8 mouse cellular contexts compared by ENCODE assay signal in genomic region chr17:49889629-49890028, GRCm38 (mm10).
A peak's percentile ranks its signal among the peaks of the same experiment; 100 is the strongest.
DNase-seq lines count a peak whose midpoint lies in the region; ATAC-seq and TF ChIP-seq lines count a peak whose summit lies in the region.

No protein-coding gene starts in this region.

- peak; percentile 30 for TF ChIP-seq CTCF in ES-Bruce4 (IDR thresholded peaks at IDR 0.05; ENCODE audit: low read depth, low read length)
- TF ChIP-seq CTCF in forebrain, postnatal 0 days (IDR thresholded peaks at IDR 0.05; ENCODE audit: low read depth): peak; percentile 62

- ATAC-seq in forebrain, postnatal 0 days: peak; percentile 47; the same call in 1 of the 2 replicates
- peak; percentile 62 for ATAC-seq in midbrain, embryonic 11.5 days (ENCODE audit: low FRiP score)

- no peak for TF ChIP-seq EP300 in ES-Bruce4 (IDR thresholded peaks at IDR 0.05; ENCODE audit: insufficient read depth, low read depth, low read length)

- WGBS in forebrain, postnatal 0 days: 32% methylated on average over 7 of the region's 7 CpGs
- 27% methylated on average over 7 of the region's 7 CpGs for WGBS in midbrain, embryonic 11.5 days

- H3K4me1 ChIP-seq in ES-Bruce4 (ENCODE audit: control insufficient read depth, insufficient read depth, low read length): no peaks in the 10 kb centered on the region
- no peaks in the 10 kb centered on the region for H3K4me1 ChIP-seq in forebrain, postnatal 0 days (ENCODE audit: insufficient read depth)
- 0 out of 2 replicates have a peak, but pooled peaks cover 3% of the 10 kb centered on the region for H3K4me1 ChIP-seq in midbrain, embryonic 11.5 days (ENCODE audit: control insufficient read depth, insufficient read depth, low read length)

- H3K4me2 ChIP-seq in forebrain, postnatal 0 days (ENCODE audit: low read depth): no peak overlapping the region
- no peak overlapping the region for H3K4me2 ChIP-seq in midbrain, embryonic 11.5 days

- H3K4me3 ChIP-seq in ES-Bruce4 (ENCODE audit: low read depth, low read length): no peak overlapping the region
- no peak overlapping the region for H3K4me3 ChIP-seq in forebrain, postnatal 0 days (ENCODE audit: low read depth, low read length)
- H3K4me3 ChIP-seq in midbrain, embryonic 11.5 days (ENCODE audit: low read depth, low read length): no peak overlapping the region

- no peak for TF ChIP-seq POLR2A in ES-Bruce4 (IDR thresholded peaks at IDR 0.05; ENCODE audit: insufficient read depth, low read length)

- no peak overlapping the region for H3K27ac ChIP-seq in ES-Bruce4 (ENCODE audit: insufficient read depth, low read length)
- no peak overlapping the region for H3K27ac ChIP-seq in forebrain, postnatal 0 days (ENCODE audit: low read depth, low read length)
- H3K27ac ChIP-seq in midbrain, embryonic 11.5 days (ENCODE audit: low read depth, low read length): no peak overlapping the region

- H3K9me3 ChIP-seq in ES-Bruce4 (replicated peaks; ENCODE audit: control insufficient read depth, insufficient read depth, low read length, poor library complexity, severe bottlenecking): no peaks in the 10 kb centered on the region
- no peaks in the 10 kb centered on the region for H3K9me3 ChIP-seq in forebrain, postnatal 0 days (ENCODE audit: low read length)
- no peaks in the 10 kb centered on the region for H3K9me3 ChIP-seq in midbrain, embryonic 11.5 days (ENCODE audit: control insufficient read depth, low read length)

- H3K9ac ChIP-seq in ES-Bruce4 (ENCODE audit: low read depth, poor library complexity, severe bottlenecking): no peak overlapping the region
- H3K9ac ChIP-seq in forebrain, postnatal 0 days: no peak overlapping the region
- H3K9ac ChIP-seq in midbrain, embryonic 11.5 days (ENCODE audit: low read length): no peak overlapping the region

- no peaks in the 10 kb centered on the region for H3K36me3 ChIP-seq in ES-Bruce4 (ENCODE audit: control insufficient read depth, insufficient read depth, low read length, poor library complexity, severe bottlenecking)
- H3K36me3 ChIP-seq in forebrain, postnatal 0 days (ENCODE audit: insufficient read depth): no peaks in the 10 kb centered on the region
- no peaks in the 10 kb centered on the region for H3K36me3 ChIP-seq in midbrain, embryonic 11.5 days (ENCODE audit: control insufficient read depth, insufficient read depth, low read length)

- peak; percentile 58 to 64 for DNase-seq in cerebellum, postnatal 14 days
- no peak for DNase-seq in cerebellum, postnatal 4 days (ENCODE audit: low spot score in 2 of 2)
- peak; percentile 51 for DNase-seq in forebrain, postnatal 0 days
- no peak for DNase-seq in midbrain, embryonic 11.5 days (ENCODE audit: low spot score, missing footprints)
- no peak for DNase-seq in gastrocnemius, postnatal 10 days
- no peak for DNase-seq in right cerebral cortex, postnatal 4 days
- no peak for DNase-seq in right cerebral cortex, postnatal 36 days (ENCODE audit: low spot score in 2 of 2)

- no peaks in the 10 kb centered on the region for H3K27me3 ChIP-seq in ES-Bruce4 (ENCODE audit: control insufficient read depth, insufficient read depth, low read length, poor library complexity, severe bottlenecking)
- no peaks in the 10 kb centered on the region for H3K27me3 ChIP-seq in forebrain, postnatal 0 days (ENCODE audit: insufficient read depth, low read length)
- no peaks in the 10 kb centered on the region for H3K27me3 ChIP-seq in midbrain, embryonic 11.5 days (ENCODE audit: control insufficient read depth, insufficient read depth, low read length)

Comparison
In these comparisons a context has a peak if more than half of its experiments do, and no peak if none do; other contexts are left out.
1. DNase-seq: peak in cerebellum, postnatal 14 days (2 of 2) and forebrain, postnatal 0 days (single experiment); none in cerebellum, postnatal 4 days (0 of 2), midbrain, embryonic 11.5 days (single experiment), gastrocnemius, postnatal 10 days (single experiment), right cerebral cortex, postnatal 4 days (single experiment) and right cerebral cortex, postnatal 36 days (0 of 2).